Mouse (Mus musculus): Measurements from ENCODE around the gene Olfr743.
"Not testable (repeated sequence)": the region's sequence is repeated elsewhere in the genome, so short reads cannot be mapped to it uniquely, and the experiment has no call there.

Gene Olfr743

DNA sequence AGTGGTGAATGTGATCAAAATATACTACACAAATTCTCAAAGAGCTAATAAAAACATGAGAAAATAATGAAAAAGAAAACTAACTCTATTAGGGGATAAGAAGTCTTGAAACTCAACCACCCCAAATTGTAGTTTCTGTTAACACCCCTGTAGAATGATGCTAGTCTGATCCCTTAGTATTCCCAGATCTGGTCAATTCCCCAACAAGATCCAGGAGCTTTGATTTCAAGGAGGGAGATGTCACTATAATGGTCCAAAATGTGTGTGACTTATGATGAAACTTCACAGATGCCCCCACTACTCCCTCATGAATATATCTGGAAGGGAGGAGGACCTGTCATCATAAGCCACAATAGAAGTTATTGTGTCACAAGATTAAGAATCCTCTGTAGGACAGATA lies at the start of gene Olfr743:
Gene Olfr743 (plus strand): TSS at position 301 of the 400 bp plus-strand sequence.
- DNase-seq (ENCODE audit: low read depth, low spot score): no peak

DNA sequence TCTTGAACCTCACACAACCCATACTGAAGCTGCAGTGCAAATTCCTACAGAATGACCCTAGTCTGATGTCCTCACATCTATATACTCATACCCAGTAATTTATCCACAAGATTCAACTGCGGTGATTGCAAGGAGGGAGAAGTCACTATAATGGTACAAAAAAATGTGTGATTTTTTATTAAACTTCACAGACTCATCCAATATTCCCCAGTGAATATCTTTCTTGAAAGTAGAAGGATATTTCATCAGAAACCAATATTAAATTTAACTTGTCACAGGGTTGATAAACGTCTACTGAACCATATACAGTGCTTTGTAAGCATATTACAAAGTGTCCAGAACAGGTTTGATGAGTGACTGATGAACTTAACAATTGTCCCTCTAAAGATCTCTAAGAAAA lies 49.2 kb upstream of the Olfr743 start, which contains the start of gene Olfr741:
Gene Olfr741 (plus strand): TSS at position 301 of the 400 bp plus-strand sequence.
- no peak for DNase-seq (ENCODE audit: low read depth, low spot score)

DNA sequence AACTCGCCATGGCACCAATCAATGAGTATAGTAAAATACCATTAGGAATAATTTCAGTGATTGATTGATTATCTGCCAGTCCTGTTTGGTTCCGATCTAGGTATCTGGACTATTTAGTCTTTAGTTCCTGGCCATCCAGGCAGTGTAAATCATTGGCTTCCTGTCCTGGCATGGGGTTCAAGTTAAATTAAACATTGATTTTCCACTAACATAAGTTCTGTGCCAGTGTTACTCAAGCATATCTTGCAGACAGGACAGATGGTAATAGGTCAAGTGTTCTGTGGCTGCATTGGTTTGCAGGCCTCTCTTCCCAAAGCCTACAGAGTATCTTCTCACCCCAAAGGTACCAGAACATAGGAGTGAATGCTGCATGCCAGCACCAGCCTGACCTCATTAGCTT lies 43.2 kb upstream of the Olfr743 start:
- no peak for DNase-seq (ENCODE audit: low read depth, low spot score)

DNA sequence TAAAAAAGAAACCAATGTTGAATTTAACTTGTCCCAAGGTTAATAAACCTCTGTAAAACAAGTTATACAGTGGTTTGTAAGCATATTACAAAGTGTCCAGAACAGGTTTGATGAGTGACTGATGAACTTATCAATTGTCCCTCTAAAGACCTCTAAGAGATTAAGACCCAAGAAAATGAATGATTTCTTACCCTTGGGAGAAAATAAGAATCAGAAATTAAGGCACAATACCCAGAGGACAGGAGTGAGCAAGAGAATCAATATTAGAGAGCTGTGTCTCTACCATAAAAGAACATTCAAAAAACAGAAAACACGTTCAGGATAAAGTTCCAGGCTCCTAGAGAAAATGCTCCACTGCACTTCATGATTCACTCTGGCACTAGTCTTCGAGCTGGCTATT lies 18.3 kb upstream of the Olfr743 start, which contains the start of gene Olfr742:
Gene Olfr742 (plus strand): TSS at position 301 of the 400 bp plus-strand sequence.
- no peak for DNase-seq (ENCODE audit: low read depth, low spot score)

DNA sequence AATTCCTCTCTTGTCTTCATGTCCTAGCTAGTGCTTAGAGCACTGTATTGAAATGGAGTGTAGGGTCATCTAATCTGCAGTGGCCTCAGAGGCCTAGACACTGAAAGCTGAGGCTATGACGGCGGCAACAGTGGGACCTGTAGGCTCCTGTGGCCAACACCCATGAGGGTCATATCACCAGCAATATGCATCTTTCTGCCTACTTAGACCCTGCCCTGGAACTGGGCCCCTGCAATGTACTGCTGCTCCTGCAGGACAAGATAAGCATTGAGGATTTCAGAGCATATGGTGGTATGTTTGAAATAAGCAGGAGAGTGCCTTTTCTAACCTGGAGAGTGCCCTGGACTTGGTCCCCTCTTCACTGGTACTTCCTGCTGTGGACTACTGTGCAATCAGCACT lies 31.1 kb downstream of the Olfr743 start:
- no peak for DNase-seq (ENCODE audit: low read depth, low spot score)

DNA sequence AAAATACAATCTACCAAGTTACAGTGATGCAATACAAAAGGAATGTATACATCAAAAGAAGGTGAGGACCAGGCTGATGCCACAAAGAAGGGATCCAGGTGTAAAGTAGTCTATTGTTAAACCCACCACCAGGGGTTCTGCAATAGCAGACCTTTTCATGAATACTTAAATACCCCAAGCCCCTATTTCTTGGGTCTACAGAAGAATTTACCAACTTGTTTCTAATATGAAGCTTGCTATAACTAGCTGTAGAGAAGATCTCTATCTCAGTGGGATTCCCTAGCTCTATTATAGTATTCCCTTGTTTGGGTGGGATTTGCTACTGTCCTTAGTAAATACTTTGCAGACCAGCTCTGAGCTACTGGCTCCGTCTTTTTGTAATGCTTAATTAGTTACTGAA lies 51.4 kb downstream of the Olfr743 start:
- DNase-seq (ENCODE audit: low read depth, low spot score): not testable (repeated sequence)

Data from brain, adult 2 months (tissue).